Mouse (Mus musculus) testis, postnatal 10 days (tissue): ENCODE results near the gene Cgrrf1.
"Not testable (repeated sequence)": the region's sequence is repeated elsewhere in the genome, so short reads cannot be mapped to it uniquely, and the experiment has no call there.

Experiments
- DNase-seq: peaks from one replicate; pipeline ENCODE4 v3.0.0; 2021; ENCODE audit warnings: low spot score

Gene Cgrrf1

DNA sequence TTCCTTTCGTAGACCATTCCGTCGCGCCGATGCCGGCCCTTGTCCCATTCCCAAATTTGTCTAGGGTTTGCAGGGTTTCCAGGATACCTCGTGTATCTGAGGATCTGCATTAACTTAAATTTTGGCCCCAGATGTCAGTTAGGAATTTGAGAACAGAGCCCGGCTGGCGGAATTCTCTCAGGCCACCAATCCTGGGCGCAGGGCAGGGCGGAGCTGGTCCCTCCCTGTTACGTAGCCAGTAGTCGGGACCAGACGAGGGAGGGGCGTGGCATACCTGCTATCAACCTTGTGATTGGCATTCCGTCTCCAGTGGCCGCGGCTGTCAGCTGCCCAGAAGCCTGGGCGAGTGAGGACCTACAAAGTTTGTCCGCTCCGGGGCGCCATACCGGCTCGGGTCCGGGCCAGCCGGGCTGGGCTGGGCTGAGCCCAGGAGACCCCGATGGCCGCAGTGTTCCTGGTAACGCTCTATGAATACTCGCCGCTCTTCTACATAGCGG lies at the start of gene Cgrrf1:
Gene Cgrrf1 (plus strand): TSS at position 289 of the 497 bp plus-strand sequence.
- DNase-seq: peak; percentile 97

DNA sequence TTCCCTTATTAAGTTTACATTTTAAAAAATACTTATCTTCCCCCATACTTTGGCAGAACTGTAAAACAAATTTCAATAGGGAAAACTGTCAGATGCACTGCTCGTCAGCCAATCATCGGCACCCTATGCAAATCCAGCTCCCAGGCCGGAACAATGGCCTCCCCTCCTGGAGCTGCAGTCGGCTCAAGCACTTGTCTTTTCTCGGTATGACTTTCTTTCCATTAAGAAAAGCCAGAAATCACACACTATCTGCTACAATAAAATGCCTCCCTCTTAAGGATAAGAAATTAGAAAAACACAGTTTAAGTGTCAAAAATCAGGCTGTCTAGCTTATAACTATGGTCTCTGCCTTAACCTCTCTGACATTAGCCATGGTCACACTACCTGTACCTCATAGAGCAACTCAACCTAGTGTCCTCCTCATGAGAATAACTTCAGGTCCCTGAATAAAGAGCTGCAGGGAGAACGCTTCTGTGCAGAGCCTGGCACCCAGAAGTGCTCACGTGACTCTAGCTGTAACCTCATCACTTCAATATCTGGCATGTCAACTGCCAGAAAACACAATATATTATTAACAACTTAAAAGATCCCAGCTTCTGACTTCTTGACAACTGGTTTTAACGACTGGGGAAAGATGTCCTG lies 49.6 kb upstream of the Cgrrf1 start:
- no peak for DNase-seq

DNA sequence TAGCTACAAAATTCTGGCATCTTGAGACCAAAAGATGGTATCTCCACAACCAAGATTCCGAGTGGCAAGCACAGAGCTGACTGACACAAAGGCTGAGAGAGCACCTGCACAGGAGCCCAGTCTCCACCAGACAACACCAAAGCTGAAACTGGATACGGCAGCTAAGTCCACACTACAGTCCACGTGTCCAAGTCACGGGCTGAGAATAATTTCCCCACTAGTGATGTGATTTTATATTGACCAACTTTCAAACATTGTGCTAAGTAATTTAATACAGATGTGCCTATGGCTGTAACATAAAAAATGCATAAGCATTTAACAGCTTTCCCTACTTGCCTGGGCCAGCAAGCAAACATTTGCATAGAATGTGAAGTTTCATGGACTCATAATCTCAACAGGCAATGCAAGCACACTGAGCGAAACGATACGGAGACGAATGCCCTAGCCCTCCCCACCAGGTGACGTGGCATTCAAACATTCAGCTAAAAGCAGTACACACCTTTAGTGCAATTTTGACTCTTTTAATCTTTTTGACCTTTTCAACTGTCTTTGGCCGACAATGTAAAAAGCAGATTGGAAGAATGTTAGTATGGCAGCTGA lies 48.5 kb upstream of the Cgrrf1 start:
- DNase-seq: no peak

DNA sequence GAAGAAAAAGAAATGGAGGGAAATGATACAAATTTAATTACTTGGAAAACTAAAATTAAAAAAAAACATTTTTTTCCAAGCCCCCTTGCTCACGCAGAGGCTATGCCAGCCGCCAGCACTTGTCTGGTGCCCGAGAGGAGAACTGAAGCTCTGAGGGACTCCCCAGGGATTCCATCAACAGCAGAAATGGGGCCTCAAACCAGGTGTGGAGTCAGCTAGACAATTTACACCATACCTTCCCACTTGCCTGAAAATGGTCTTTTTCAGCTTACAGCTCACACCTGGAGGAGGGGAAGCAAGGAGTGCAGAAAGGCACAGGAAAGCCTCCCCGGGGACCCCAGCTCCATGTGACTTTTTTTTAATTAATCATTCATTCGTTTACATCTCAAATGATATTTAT lies 46.7 kb upstream of the Cgrrf1 start:
- DNase-seq: no peak

DNA sequence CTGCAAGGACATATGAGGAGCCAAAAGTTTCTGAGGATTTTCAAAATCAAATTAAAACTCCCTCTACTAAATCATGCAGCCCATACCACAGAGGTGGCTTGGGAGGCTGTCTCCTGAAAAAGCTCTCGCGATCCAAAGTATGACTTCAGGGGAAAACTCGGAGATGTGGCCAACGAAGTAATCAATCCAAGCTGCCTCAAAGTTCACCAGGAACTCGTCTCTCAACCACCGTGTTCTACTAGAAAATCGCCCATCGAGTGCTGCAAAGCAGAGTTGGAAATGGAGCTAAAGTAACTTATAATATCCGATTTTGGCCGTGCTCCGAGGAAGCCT lies 44.5 kb upstream of the Cgrrf1 start:
- DNase-seq: no peak

DNA sequence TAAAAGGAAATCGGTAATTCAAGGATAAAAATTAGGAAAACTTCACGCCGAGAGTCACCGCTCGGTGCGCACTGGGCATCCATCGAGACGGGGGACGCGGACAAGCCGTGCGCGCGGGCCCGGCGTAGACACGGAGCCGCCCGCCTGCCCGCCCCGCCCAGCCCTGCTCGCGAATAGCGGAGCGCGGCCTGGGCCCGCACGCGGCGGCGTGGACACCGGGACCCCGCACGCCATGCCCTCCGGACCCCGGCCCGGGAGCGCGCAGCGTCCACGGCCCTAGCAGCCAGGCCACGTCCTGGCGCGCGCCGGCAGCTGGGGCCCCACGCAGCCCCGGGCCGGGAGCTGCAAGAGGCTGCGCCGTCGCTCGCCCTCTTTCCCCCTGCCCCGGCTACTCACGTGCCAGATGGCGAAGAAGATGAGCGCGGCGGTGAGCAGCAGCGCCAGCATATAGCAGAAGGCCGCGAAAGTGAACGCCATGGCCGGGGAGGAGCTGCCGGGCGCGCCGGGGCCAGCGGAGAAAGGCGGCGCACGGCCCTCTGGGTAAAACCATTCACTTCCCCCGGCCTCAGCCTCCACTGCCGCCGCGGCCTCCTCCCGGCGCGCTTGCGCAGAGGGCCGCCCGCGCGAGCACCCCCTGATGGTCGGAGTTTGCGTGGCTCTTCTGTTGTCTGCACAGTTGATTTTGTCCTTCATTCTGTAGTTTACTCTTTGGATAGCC lies 44.0 kb upstream of the Cgrrf1 start, which contains the start of gene Cnih1:
Gene Cnih1 (minus strand): TSS at position 625 of the 718 bp plus-strand sequence.
- peak; percentile 94 for DNase-seq

DNA sequence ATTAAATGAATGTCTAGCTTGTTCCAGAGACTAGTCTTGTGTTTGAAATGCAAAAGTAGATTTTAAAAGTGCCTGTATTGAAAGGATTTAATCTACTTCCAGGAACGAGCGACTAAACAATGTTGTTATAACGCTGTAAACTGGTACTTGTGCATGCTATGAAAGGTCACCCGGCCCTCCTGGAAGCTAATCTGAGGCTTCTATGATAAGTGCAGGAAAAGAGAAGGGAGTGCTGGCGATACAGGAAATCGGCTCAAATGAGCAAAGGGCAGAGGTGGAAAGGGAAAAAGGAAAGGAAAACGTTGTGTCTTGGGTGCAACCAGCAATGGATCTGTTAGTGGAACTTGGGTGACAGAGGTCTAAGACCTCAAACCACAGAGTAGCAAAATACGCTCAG lies 43.4 kb upstream of the Cgrrf1 start:
- peak; percentile 38 for DNase-seq

DNA sequence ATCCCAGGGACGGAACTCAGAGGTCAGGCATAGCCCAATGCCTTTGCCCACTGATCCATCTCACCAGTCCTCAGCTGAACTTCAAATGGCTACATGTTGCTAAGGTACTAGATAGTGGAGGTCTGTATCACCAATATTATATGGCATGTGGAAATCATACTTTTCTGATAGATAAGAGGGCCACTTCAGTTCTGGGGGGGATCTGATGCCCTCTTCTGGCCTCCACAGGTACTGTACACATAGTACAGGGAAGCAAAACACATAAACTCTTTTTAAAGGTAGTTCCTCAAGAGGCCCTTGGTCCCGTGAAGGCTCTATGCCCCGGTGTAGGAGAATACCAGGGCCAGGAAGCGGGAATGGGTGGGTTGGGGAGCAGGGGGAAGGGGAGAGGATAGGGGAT lies 41.6 kb upstream of the Cgrrf1 start:
- peak; percentile 37 for DNase-seq

DNA sequence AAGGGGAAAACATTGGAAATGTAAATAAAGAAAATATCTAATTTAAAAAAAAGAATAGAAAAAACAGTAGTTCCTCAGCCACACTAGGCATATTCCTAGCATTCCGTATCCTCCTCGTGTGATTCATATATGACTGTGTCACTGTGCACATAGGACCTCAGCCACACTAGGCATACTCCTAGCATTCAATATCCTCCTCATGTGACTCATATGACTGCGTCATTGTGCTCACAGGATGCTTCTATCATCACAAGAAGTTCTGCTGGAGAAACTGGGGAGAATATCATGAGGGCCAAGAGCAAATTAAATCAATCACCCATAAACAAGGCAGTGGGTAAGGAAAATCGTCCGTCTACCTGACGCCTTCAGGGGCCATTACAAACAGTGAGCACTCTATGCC lies 41.2 kb upstream of the Cgrrf1 start:
- DNase-seq: no peak

DNA sequence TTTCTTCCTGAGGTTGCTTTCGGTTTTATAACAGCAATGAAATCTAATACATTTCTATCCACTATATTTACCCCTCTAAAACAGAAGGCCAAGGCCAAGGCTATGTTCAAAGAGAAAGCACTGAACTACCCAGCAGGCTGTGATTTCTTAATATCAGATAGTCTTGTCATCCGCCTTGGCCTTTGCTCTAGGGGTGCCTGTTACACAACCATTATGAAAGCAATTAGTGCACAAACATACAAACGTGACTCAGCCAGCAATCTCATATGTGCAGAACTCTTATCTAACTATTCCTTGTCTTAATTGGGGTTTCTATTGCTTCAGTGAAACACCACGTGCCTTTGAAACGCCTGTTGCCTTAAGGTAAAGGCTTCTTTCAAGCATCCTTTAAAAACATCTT lies 37.8 kb upstream of the Cgrrf1 start:
- no peak for DNase-seq

DNA sequence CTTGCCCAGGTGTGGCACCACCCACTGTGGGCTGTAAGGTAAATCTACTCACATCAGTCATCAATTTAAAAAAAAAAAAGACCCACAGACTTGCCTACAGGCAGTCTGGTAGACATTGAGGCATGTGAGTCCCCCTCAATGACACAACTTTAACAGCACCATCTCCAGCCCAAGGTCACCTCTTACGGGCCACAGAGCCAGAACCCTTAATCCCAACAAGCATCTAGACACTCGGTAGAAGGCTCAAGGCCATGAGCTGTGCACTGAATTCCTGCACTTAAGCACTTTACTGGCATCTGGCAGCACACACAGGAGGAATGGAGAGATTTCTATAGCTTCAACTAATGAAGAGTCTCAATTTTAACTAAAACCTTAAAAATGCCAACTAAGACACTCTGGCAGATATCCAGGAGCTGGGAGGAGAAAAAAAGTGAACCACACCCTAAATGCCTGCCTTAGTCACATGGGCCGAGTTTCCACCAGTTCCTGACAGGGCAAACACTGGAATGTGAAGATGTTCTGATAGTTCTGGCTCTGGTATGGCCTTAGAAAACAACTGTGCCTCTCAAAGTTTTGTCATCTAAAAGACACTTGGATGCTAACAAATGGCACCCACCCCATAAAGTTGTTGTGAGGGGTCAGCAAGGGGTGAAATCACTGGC lies 31.1 kb upstream of the Cgrrf1 start:
- peak; percentile 30 for DNase-seq

DNA sequence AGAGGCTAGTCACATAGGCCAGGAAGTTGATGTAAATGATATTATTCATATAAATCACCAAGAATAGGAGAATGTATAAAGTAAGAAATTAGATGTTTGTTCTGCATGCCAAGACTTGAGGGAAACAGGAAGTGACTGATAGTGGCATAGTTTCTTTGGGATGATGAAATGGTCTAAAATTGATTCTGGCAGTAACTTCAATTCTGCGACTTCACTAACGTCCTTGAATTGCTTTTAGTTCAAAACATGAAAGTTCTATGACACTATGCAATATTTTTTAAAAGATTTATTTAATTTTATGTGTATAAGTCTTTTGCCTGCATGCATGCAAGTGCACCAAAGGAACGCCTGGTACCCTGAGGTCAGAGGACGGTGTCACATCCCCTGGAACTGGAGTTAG lies 28.7 kb upstream of the Cgrrf1 start:
- peak; percentile 34 for DNase-seq

DNA sequence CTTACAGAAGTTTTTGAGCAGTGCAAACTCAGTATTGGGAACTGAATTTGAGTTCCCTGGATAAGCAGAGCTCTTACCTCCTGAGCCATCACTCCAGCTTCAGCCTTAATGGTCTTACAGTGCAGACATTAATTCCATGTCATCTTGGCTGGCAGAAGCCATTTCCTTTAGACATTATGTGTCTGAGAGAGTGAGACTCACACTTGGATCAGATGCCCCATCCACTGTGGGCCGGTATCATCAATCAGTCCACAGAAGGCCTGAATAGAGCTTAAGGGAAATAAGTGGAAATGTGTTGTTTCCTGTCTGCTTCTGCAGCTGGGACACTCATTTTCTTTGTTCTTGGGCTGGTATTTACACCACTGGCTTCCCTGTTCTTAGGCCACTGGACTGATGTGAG lies 28.1 kb upstream of the Cgrrf1 start:
- peak; percentile 16 for DNase-seq

DNA sequence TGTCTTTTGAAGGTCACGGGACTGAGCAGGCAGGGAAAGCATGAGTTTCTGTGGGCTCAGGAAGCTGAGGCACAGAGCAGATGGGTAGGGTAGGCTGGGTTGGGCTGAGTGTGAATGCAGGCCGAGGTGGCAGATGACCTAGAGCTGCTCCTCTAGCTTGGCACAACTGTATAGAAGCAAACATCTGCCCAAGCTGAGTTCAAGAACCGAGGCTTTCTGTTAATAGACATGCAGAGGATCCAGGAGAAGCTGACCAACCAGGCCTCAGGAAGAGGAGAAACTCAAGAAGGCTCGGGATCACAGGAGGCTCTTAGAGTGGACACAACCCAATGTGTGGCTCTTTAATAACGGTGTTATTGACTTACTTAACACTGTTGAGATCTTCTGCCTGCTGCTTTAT lies 25.7 kb upstream of the Cgrrf1 start:
- peak; percentile 30 for DNase-seq

DNA sequence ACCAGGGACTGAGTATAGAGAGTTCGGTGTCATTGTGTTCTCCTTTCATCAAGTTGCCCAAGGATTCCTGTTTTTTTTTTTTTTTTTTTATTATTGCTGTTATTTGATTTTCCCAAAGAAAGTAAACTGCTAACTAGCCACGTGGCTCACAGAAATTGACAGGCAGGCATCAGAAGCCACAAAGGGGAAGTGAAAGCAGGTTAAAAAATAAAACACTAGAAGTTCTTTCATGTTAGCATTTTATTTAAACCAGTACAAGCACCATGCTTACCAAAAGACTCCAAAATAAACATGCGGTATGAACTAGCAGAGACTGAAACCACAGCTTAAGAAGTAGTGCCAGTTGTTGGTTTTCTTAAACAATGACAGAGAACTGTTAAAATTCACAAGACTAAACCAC lies 24.0 kb upstream of the Cgrrf1 start:
- DNase-seq: no peak

DNA sequence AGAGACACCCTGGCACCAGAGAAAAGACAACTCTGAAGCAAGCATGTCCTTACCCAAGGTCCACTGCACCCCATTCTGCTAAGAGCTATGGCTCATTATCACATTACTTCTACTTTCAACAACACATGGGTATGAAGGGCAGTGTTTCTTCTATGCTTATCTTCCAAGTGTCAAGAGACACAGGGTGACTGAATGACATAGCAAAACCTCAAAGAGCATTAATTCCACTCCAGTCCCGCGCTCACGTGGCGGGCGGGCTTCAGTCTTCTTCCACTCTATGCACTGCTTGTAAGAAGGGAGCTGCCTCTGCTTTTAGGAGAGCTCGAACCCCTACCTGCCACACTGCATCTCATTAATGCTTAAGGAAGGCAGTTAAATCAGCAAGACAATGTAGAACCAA lies 16.3 kb upstream of the Cgrrf1 start:
- peak; percentile 21 for DNase-seq

DNA sequence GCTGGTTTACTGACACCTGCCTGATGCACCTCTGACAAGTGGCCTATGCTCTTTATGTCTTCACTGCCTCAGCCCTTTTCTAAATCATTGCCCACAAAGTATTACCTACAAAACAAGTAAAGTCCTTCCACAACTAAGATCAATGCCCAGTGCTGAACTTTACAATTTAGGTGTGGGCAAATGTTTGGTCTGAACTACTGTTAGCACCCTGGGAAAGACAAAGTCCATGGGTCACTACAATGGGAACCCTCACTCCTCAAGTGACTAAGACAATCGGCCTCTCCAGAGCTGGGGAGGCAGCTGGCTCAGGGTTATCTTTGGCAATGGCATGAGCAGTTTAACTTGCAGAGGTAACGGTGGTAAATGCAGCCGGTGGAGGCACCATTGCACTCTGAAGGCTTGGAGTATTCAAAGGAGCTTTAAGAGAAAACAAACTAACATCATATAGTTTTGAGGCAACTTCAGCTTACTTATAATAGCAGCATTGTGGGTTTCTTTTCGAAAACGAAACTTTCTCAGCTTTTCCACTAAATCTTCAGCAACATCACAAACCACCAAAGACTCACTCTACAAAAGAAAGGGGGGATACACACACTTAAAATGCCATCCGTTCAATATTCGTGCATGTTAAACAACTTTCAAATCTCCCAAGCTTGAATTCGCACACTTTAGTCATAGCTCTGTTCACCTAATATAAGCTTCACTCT lies 14.9 kb upstream of the Cgrrf1 start:
- DNase-seq: no peak

DNA sequence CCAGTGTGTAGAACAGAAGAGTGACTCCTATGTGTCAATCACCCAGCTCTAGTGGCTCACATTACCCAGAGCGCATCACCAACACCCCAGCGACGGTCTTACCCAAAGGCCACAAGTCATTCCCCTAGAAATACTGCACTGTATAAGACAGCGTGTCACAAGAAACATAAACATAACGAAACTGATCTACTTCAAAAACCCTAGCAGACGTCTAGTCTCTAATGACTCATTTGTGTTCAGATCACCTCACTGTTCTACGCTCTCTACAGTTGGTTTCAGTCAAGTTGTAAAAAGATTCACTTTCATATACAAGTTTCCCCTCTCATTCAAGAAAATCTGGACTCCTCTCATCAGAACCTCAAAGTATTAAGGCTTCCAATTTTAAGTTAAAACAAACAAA lies 13.2 kb upstream of the Cgrrf1 start:
- no peak for DNase-seq

DNA sequence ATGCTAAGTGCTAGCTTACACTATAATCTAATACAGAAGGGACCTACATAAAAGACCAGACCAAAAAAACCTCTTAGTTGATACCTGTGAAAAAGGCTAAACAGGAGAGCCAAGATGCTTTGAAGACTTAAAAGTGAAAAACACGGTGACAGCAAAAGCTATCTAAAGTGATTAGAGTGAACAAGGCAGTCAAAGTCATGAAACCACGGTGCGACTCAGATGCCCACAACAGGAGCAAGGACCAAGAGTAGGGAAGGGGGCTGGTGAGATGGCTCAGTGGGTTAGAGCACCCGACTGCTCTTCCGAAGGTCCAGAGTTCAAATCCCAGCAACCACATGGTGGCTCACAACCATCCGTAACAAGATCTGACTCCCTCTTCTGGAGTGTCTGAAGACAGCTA lies 12.0 kb upstream of the Cgrrf1 start:
- not testable (repeated sequence) for DNase-seq

DNA sequence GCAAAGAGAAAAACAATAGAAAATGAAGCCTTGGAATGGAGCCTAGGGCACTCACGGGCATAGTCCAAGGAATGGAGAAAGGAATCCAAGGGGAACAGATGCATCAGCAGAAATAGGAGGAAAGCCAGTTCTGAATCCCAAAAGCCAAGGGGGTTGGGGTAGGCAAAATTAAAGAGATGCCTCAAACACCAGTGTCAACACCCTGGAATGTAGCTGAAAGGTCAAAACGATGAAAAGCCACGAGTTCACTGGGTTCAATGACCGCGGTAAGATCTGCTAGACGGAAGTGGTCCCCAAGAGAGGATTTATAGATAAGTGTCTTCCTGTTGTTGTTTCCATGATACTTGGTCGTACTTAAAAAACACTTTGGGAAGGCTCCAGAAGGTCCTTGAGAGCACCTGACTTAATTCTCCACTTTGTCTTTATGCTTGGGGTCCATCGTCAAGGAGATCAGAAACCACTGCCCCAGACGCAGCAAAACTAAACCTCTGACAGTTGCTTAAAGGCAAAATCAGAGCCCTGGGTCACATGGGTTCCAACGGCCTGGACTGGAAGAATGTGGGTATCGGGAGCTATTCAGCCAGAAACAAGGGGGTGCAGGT lies 10.6 kb upstream of the Cgrrf1 start:
- DNase-seq: no peak

DNA sequence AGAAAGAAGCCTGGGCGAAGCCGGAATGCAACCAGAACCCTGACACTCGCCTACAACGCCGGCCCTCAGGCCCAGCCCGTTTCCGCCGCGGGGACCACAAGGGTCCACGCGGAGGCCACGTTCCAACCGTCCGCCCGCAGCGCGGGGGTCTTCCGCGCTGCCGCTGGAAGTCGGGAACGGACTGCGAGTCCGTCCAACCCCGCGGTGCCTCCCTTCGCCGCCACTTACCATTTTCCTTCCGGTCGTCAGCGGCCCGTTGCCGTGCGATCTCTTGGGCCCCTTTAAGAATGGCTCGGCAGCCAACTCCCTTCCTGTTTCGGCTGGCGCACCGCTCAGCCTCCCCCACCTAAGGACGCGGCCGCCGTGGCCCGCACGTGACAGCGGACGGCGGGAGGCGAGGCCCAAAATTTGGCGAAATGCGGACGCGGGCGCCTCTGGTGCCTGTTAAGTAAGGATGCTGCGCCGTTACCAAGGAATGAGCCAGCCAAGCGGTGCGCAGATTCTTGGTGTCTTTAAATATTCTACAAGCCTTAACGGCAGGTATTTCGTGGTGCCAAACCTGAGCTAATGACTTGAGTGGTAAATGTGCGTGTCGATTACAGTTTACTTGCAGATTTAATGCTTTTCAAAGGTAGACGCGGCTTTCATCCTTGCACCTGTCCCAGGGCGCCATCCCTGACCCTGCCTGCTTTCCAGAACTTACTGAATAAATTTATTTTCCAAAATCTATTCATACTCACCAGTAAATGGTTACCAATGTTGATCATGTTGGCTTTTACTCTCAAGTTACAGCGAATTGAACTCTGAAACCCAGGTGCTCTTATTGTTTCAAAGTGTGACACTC lies 9.8 kb upstream of the Cgrrf1 start, which contains the start of gene Gmfb:
Gene Gmfb (minus strand): TSS at position 370 of the 844 bp plus-strand sequence.
- peak; percentile 95 for DNase-seq
